26 mouse cellular contexts compared by ENCODE assay signal in genomic region chr7:71524577-71525126, GRCm38 (mm10).
DNase-seq lines count a peak whose midpoint lies in the region; ATAC-seq lines count a peak whose summit lies in the region.
"Had no signal": no experiment of that assay in that cellular context is flagged by ENCODE, and none has a peak within 500 bp of the region (broad histone marks: within the 10 kb centered on the region; RNA-seq: fewer than 3 reads in every experiment).

No protein-coding gene starts in this region.

- ATAC-seq in kidney, embryonic 15.5 days (replicated peaks; ENCODE audit: low FRiP score): no peak
- ATAC-seq in lung, embryonic 16.5 days (ENCODE audit: low read depth): 0 out of 2 replicates have a peak, but pooled peaks have one; percentile 47
- no peak for ATAC-seq in inflammation-experienced regulatory T-cells, adult 6 months
- ATAC-seq: forebrain, embryonic 14.5 days; forebrain, postnatal 0 days had no signal

- H3K9me3 ChIP-seq in kidney, embryonic 15.5 days (replicated peaks): no peaks in the 10 kb centered on the region
- H3K9me3 ChIP-seq in lung, embryonic 16.5 days (ENCODE audit: control insufficient read depth, low read length): no peaks in the 10 kb centered on the region
- H3K9me3 ChIP-seq: embryonic facial prominence, embryonic 12.5 days; embryonic facial prominence, embryonic 15.5 days; G1E; hindbrain, embryonic 12.5 days had no signal

- no peak overlapping the region for H3K9ac ChIP-seq in kidney, embryonic 15.5 days
- H3K9ac ChIP-seq in lung, embryonic 16.5 days (ENCODE audit: low read length): no peak overlapping the region
- H3K9ac ChIP-seq: embryonic facial prominence, embryonic 12.5 days; embryonic facial prominence, embryonic 15.5 days; forebrain, postnatal 0 days; hindbrain, embryonic 12.5 days had no signal

- H3K27ac ChIP-seq in kidney, embryonic 15.5 days: no peak overlapping the region
- no peak overlapping the region for H3K27ac ChIP-seq in lung, embryonic 16.5 days (ENCODE audit: low read length)
- H3K27ac ChIP-seq: embryonic facial prominence, embryonic 12.5 days; embryonic facial prominence, embryonic 15.5 days; gastrocnemius, adult 2 months; hindbrain, embryonic 12.5 days had no signal

- no peaks in the 10 kb centered on the region for H3K27me3 ChIP-seq in kidney, embryonic 15.5 days
- no peaks in the 10 kb centered on the region for H3K27me3 ChIP-seq in lung, embryonic 16.5 days (ENCODE audit: control insufficient read depth, insufficient read depth, low read depth, low read length)
- H3K27me3 ChIP-seq: CH12.LX; embryonic facial prominence, embryonic 12.5 days; embryonic facial prominence, embryonic 15.5 days; hindbrain, embryonic 12.5 days had no signal

- no peak overlapping the region for H3K4me3 ChIP-seq in kidney, embryonic 15.5 days (replicated peaks)
- H3K4me3 ChIP-seq in lung, embryonic 16.5 days (ENCODE audit: low read length): no peak overlapping the region
- H3K4me3 ChIP-seq: embryonic facial prominence, embryonic 12.5 days; embryonic facial prominence, embryonic 15.5 days; gastrocnemius, adult 2 months; hindbrain, embryonic 12.5 days had no signal

- DNase-seq in kidney, adult 9 months: peak; percentile 4
- DNase-seq in kidney, postnatal 10 days: peak; percentile 55
- DNase-seq in kidney, postnatal 14 days: no peak
- DNase-seq in lung, postnatal 10 days: no peak
- DNase-seq in Muller cell, postnatal 12 days (ENCODE audit: inconsistent ontology term): peak; percentile 77
- DNase-seq: adrenal gland, adult 2 months; adrenal gland, postnatal 14 days; B cell, adult 2 months; cerebellum, adult 11 months; cerebellum, adult 2 months; cerebellum, adult 9-11 months; cerebellum, postnatal 25 days; forebrain, postnatal 0 days; gastrocnemius, adult 2 months; gastrocnemius, postnatal 14 days; heart, adult 11 months had no signal

- H3K4me1 ChIP-seq in kidney, embryonic 15.5 days: no peaks in the 10 kb centered on the region
- H3K4me1 ChIP-seq in lung, embryonic 16.5 days (replicated peaks; ENCODE audit: control insufficient read depth, insufficient read depth, low read length): peaks cover 2% of the 10 kb centered on the region; the same call in 1 of the 2 replicates
- H3K4me1 ChIP-seq: embryonic facial prominence, embryonic 12.5 days; embryonic facial prominence, embryonic 15.5 days; hindbrain, embryonic 12.5 days had no signal

- no peaks in the 10 kb centered on the region for H3K36me3 ChIP-seq in kidney, embryonic 15.5 days
- H3K36me3 ChIP-seq in lung, embryonic 16.5 days (ENCODE audit: control insufficient read depth, insufficient read depth, low read length): no peaks in the 10 kb centered on the region
- H3K36me3 ChIP-seq: embryonic facial prominence, embryonic 12.5 days; embryonic facial prominence, embryonic 15.5 days; G1E; hindbrain, embryonic 12.5 days had no signal

- H3K4me2 ChIP-seq in kidney, embryonic 15.5 days: no peak overlapping the region
- no peak overlapping the region for H3K4me2 ChIP-seq in lung, embryonic 16.5 days (ENCODE audit: low read depth, low read length)
- H3K4me2 ChIP-seq: embryonic facial prominence, embryonic 12.5 days; embryonic facial prominence, embryonic 15.5 days; heart, embryonic 11.5 days; hindbrain, embryonic 12.5 days had no signal

Comparison
In these comparisons a context has a peak if more than half of its experiments do, and no peak if none do; other contexts are left out.
1. DNase-seq: peak in kidney, adult 9 months (single experiment), kidney, postnatal 10 days (single experiment) and Muller cell, postnatal 12 days (single experiment); none in kidney, postnatal 14 days (single experiment) and lung, postnatal 10 days (single experiment).